ENCODE assay signal across 25 mouse cellular contexts in the genomic region with DNA sequence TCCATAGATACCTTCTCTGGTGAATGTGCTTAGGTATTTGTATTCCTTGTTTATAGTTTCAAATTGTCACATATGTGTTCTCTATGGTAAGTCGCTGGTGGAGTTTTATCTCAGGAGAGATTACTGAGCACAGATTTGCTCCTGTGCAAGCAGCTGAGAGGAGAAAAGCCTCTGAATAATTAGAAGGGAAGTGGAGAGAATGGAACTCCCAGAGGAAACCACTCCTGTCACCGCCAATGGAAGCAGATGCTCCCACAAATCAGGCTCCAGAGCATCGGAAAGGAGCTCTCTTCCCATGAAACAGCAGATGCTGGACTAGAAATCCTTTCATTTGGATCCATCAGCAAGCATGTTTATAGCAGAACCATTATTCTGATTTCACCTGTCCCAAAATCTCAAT.
A peak's percentile ranks its signal among the peaks of the same experiment; 100 is the strongest.
DNase-seq lines count a peak whose midpoint lies in the region; ATAC-seq and TF ChIP-seq lines count a peak whose summit lies in the region.
"Had no signal": no experiment of that assay in that cellular context is flagged by ENCODE, and none has a peak within 500 bp of the region (broad histone marks: within the 10 kb centered on the region; RNA-seq: fewer than 3 reads in every experiment).

No protein-coding gene starts in this region.

- no peaks in the 10 kb centered on the region for H3K9me3 ChIP-seq in midbrain, embryonic 12.5 days
- H3K9me3 ChIP-seq in midbrain, embryonic 16.5 days (replicated peaks; ENCODE audit: control insufficient read depth, low read length, poor library complexity, severe bottlenecking): no peaks in the 10 kb centered on the region
- H3K9me3 ChIP-seq in hindbrain, postnatal 0 days (ENCODE audit: low read length): no peaks in the 10 kb centered on the region
- H3K9me3 ChIP-seq in neural tube, embryonic 14.5 days (ENCODE audit: control insufficient read depth, low read length): no peaks in the 10 kb centered on the region
- H3K9me3 ChIP-seq: G1E; heart, embryonic 15.5 days; limb, embryonic 12.5 days had no signal

- no peaks in the 10 kb centered on the region for H3K4me1 ChIP-seq in midbrain, embryonic 12.5 days
- no peaks in the 10 kb centered on the region for H3K4me1 ChIP-seq in midbrain, embryonic 16.5 days (ENCODE audit: control insufficient read depth, insufficient read depth, low read length)
- H3K4me1 ChIP-seq in hindbrain, postnatal 0 days (ENCODE audit: insufficient read depth, low read length): no peaks in the 10 kb centered on the region
- H3K4me1 ChIP-seq in neural tube, embryonic 14.5 days (ENCODE audit: control insufficient read depth, insufficient read depth, low read length): no peaks in the 10 kb centered on the region
- H3K4me1 ChIP-seq: heart, embryonic 15.5 days; limb, embryonic 12.5 days had no signal

- DNase-seq in heart, adult 11 months: peak; percentile 33
- no peak for DNase-seq in heart, adult 8-10 months (ENCODE audit: low spot score)
- peak; percentile 55 for DNase-seq in hindbrain, postnatal 0 days (ENCODE audit: low spot score)
- no peak for DNase-seq in thymus, postnatal 4 days
- DNase-seq in spleen, postnatal 14 days (ENCODE audit: low spot score in 2 of 2): no peak
- DNase-seq: B cell, adult 2 months; cerebellum, adult 11-12 months; cerebellum, postnatal 14 days; forebrain, postnatal 0 days; gastrocnemius, postnatal 36 days; heart, postnatal 36 days; kidney, adult 2 months; liver, postnatal 0 days had no signal

- ATAC-seq in midbrain, embryonic 12.5 days (ENCODE audit: low FRiP score, low read depth): no peak
- no peak for ATAC-seq in midbrain, embryonic 16.5 days
- no peak for ATAC-seq in hindbrain, postnatal 0 days
- peak; percentile 60 for ATAC-seq in neural tube, embryonic 14.5 days (ENCODE audit: low read depth)
- ATAC-seq: forebrain, postnatal 0 days; liver, postnatal 0 days; lung, postnatal 0 days; Patski had no signal

- H3K4me3 ChIP-seq in midbrain, embryonic 12.5 days: no peak overlapping the region
- no peak overlapping the region for H3K4me3 ChIP-seq in midbrain, embryonic 16.5 days (ENCODE audit: low read depth, low read length)
- no peak overlapping the region for H3K4me3 ChIP-seq in hindbrain, postnatal 0 days (ENCODE audit: low read length)
- H3K4me3 ChIP-seq in neural tube, embryonic 14.5 days (ENCODE audit: low read depth, low read length): no peak overlapping the region
- H3K4me3 ChIP-seq: heart, embryonic 15.5 days; limb, embryonic 12.5 days had no signal

- no peak overlapping the region for H3K4me2 ChIP-seq in midbrain, embryonic 12.5 days (replicated peaks)
- no peak overlapping the region for H3K4me2 ChIP-seq in midbrain, embryonic 16.5 days (ENCODE audit: low read length)
- H3K4me2 ChIP-seq in hindbrain, postnatal 0 days (ENCODE audit: low read depth, low read length): no peak overlapping the region
- H3K4me2 ChIP-seq in neural tube, embryonic 14.5 days (ENCODE audit: low read depth, low read length): no peak overlapping the region
- H3K4me2 ChIP-seq: heart, embryonic 15.5 days; limb, embryonic 12.5 days; liver, embryonic 11.5 days had no signal

- no peaks in the 10 kb centered on the region for H3K36me3 ChIP-seq in midbrain, embryonic 12.5 days
- no peaks in the 10 kb centered on the region for H3K36me3 ChIP-seq in midbrain, embryonic 16.5 days (ENCODE audit: control insufficient read depth, insufficient read depth, low read length)
- H3K36me3 ChIP-seq in hindbrain, postnatal 0 days (ENCODE audit: insufficient read depth, low read length): no peaks in the 10 kb centered on the region
- H3K36me3 ChIP-seq in neural tube, embryonic 14.5 days (ENCODE audit: control insufficient read depth, insufficient read depth, low read length): no peaks in the 10 kb centered on the region
- H3K36me3 ChIP-seq: G1E; heart, embryonic 15.5 days; limb, embryonic 12.5 days had no signal

- H3K27me3 ChIP-seq in midbrain, embryonic 12.5 days: no peaks in the 10 kb centered on the region
- H3K27me3 ChIP-seq in midbrain, embryonic 16.5 days (ENCODE audit: control insufficient read depth, insufficient read depth, low read depth, low read length): no peaks in the 10 kb centered on the region
- H3K27me3 ChIP-seq in hindbrain, postnatal 0 days (ENCODE audit: insufficient read depth, low read length): no peaks in the 10 kb centered on the region
- H3K27me3 ChIP-seq in neural tube, embryonic 14.5 days (ENCODE audit: control insufficient read depth, insufficient read depth, low read length): no peaks in the 10 kb centered on the region
- H3K27me3 ChIP-seq: CH12.LX; heart, embryonic 15.5 days; limb, embryonic 12.5 days; Patski had no signal

- H3K27ac ChIP-seq in midbrain, embryonic 12.5 days (replicated peaks): 0 out of 2 replicates have a peak overlapping the region, but pooled peaks have one; percentile 31
- H3K27ac ChIP-seq in midbrain, embryonic 16.5 days (ENCODE audit: low read length): no peak overlapping the region
- no peak overlapping the region for H3K27ac ChIP-seq in hindbrain, postnatal 0 days
- no peak overlapping the region for H3K27ac ChIP-seq in neural tube, embryonic 14.5 days (ENCODE audit: low read depth, low read length)
- H3K27ac ChIP-seq: heart, embryonic 15.5 days; kidney, postnatal 0 days; limb, embryonic 12.5 days; macrophage had no signal

- 53% methylated on average over 3 of the region's 3 CpGs for WGBS in midbrain, embryonic 12.5 days
- 40% methylated on average over 3 of the region's 3 CpGs for WGBS in midbrain, embryonic 16.5 days
- WGBS in hindbrain, postnatal 0 days: 37% methylated on average over 3 of the region's 3 CpGs
- WGBS in neural tube, embryonic 14.5 days: 28% methylated on average over 3 of the region's 3 CpGs

- no peak overlapping the region for H3K9ac ChIP-seq in midbrain, embryonic 12.5 days (replicated peaks)
- no peak overlapping the region for H3K9ac ChIP-seq in midbrain, embryonic 16.5 days (ENCODE audit: low read depth, low read length)
- no peak overlapping the region for H3K9ac ChIP-seq in hindbrain, postnatal 0 days (replicated peaks; ENCODE audit: low read length)
- H3K9ac ChIP-seq in neural tube, embryonic 14.5 days (replicated peaks; ENCODE audit: low read depth, low read length): no peak overlapping the region
- H3K9ac ChIP-seq: forebrain, postnatal 0 days; heart, embryonic 15.5 days; limb, embryonic 12.5 days; liver, postnatal 0 days had no signal

- no peak for TF ChIP-seq CTCF in hindbrain, postnatal 0 days (IDR thresholded peaks at IDR 0.05; ENCODE audit: low read depth)

Comparison
In these comparisons a context has a peak if more than half of its experiments do, and no peak if none do; other contexts are left out.
1. DNase-seq: peak in heart, adult 11 months (single experiment) and hindbrain, postnatal 0 days (single experiment); none in heart, adult 8-10 months (single experiment), thymus, postnatal 4 days (single experiment) and spleen, postnatal 14 days (0 of 2).